Mouse (Mus musculus): ENCODE measurements around the gene Arhgap9. TPM values are rescaled to one million over a fixed set of nuclear protein-coding genes. Genes with fewer than 3 reads are reported as not detected.
A peak's percentile ranks its signal among the peaks of the same experiment; 100 is the strongest.

The Arhgap9 gene
- polyA plus RNA-seq, 1 experiment = 10.0 TPM

DNA sequence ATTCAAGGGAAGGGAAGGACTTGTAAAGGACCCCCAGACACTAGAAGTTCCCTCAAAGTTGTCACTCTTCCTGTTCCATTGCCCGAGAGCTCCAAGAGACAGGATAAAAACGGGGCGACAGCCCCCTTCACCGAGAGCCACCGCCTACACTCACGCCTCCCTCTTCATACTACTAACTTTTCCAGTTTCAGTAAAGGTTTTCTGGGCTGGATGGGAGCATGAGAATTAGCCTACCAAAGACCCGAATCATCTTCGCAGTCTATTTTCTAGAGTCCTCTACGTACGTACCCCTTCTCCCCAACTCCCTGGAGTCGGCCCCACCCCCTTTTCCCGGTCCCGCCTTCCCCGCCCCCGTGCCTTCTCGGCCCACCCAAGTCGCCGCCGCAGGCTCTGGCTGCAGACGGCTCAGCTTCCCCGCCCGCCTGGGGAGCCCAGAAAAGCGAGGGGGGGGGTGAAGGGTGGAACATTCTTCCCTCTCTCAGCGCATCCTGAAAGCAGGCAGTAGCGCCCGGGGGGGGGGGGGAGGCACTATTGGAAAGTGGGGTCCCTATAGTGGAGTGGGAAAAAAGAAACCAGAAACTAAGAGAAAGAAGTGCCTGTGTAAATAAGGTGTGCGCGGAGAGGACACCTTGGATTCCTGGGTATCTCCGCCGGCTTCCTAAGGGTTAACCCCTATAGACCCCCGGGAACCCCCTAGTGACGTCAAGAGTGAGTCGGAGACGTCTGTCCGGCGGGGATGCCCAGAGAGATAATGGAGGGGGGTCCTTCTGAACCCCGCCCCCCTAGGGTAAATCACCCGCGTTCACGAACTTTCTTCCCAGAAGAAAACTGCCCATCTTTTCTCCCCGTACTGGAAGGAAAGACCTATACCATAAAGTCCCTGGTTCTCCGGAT is 18.2 kb downstream of the Arhgap9 start:
- DNase-seq (ENCODE audit: low read depth, low spot score) = no peak
- 1% methylated on average over 42 of the region's 42 CpGs for WGBS

DNA sequence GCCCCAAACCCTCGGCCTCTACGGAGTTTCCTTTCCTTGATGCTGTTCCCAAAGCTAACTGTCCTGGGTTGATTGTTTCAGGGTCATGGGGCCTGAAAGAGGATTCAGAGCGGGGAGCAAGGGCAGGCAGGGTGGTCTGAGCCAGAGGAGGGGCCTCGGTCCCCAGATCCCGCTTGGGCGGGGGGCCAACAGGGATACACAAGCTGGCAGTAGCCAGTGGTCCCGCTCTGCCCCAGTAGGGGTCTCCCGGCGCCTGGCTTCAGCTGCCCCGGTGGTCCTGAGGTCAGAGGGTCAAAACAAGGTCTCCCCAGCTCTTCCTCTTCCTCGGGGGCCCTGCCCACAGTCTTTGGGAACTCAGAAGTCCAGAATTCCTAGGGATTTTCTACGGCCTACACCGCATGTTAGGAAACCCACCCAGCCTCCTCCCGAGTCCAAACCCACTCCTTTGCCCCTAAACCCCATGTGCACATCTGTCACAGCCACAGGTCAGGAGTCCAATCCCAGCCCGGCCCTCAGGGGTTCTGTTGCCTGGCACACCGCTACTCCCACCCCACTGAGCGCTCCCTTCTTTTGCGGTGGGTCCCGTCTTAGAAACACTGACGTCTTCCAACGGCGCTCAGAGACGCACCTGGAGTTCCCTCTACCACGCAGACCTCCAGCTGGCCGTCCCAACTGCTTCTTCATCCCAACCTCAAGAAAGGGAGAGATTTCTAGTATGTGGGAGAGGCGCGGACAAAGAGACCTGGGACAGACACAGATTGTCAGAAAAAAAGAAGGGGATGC is 19.0 kb downstream of the Arhgap9 start:
- 3% methylated on average over 27 of the region's 27 CpGs for WGBS
- no peak for DNase-seq (ENCODE audit: low read depth, low spot score)

DNA sequence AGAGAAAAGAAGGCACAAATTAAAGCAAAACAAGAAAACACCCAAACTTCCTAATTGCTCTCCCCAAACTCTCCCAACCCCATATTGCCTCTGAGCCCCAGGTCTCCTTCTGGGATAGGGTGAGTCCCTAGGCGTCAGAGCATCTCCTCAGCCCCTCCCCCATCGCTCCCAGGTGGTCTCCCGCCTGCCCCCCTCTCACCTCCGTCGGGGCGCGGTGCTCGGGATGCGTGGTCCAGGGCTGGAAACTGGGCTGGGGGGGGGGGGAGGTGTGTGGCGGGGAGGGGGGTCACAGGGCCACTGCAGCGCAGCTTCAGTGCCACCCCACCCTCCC is 19.6 kb downstream of the Arhgap9 start:
- WGBS = 2% methylated on average over 9 of the region's 11 CpGs

DNA sequence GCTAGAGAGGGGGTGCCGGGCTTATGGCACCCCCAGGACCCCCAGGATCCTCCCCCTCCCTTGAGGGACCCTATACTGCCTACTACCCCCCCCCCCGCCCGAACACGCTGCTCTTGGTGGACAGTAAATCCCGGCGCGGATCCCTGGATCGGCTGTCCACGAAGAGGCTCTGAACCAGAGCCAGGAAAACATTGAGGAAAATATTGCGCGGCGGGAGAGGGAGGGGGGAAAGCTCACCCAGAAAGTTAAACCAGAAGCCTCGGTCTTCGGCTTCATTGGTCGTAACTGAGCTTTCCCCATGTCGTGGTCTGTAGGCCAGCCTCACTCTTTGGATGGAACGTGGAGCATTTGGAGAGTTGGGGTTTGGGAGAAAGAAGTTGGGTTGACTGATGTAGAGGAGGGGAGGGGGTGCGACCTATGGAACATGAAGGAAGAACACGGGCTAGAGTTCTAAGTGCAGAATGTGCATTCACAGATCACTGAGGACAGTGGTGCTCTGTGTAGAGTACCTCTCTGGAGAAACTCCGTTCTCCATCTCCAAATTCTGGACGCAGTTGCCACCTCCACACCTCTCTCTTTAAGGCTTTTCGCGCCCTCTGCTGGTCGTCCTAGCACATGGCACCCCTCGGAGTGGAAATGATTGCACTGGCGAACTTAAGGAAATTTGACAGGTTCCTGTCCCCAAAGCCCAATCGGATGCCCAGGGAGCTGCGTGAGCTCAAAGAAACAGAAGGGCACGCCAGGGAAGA is 20.3 kb downstream of the Arhgap9 start, which contains the start of gene Gli1:
TSS of gene Gli1 (minus strand) at position 84 of the 749 bp plus-strand sequence.
- DNase-seq (ENCODE audit: low read depth, low spot score) = peak; percentile 70
- under 1% methylated on average over 29 of the region's 29 CpGs for WGBS

More for the DNA sequence above, 19.6 kb downstream of the Arhgap9 start:
- no peak for DNase-seq (ENCODE audit: low read depth, low spot score)

- WGBS = 70% methylated on average over 3 of the region's 3 CpGs
- no peak for DNase-seq (ENCODE audit: low read depth, low spot score)
Measured at GRCm38 (mm10) chr10:127343029-127343428, 21.3 kb downstream of the Arhgap9 start.

- no peak for DNase-seq (ENCODE audit: low read depth, low spot score)
- WGBS = 88% methylated on average over 3 of the region's 3 CpGs
Measured at GRCm38 (mm10) chr10:127346173-127346572, 24.4 kb downstream of the Arhgap9 start.

DNA sequence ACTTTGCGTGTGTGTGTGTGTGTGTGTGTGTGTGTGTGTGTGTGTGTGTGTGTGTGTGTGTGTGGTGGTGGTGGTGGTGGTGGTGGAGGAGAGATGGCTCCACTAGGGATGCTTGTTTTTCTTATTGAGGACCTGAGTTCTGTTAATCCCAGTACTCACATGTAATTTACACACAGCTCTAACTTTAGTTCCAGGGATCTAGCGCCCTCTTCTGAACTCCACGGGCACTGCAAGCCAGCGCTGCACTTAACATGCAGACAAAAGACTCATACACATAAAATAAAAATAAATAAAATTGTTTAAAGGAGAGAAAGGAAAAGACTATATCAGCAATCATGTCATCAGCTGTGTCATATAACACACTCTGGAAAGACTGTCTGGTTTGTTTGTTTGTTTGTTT is 27.2 kb downstream of the Arhgap9 start:
- 73% methylated on average over 4 of the region's 4 CpGs for WGBS
- DNase-seq (ENCODE audit: low read depth, low spot score) = no peak

GRCm38 (mm10) chr10:127349810-127350209 is 28.0 kb downstream of the Arhgap9 start:
- 66% methylated on average over 8 of the region's 8 CpGs for WGBS

DNA sequence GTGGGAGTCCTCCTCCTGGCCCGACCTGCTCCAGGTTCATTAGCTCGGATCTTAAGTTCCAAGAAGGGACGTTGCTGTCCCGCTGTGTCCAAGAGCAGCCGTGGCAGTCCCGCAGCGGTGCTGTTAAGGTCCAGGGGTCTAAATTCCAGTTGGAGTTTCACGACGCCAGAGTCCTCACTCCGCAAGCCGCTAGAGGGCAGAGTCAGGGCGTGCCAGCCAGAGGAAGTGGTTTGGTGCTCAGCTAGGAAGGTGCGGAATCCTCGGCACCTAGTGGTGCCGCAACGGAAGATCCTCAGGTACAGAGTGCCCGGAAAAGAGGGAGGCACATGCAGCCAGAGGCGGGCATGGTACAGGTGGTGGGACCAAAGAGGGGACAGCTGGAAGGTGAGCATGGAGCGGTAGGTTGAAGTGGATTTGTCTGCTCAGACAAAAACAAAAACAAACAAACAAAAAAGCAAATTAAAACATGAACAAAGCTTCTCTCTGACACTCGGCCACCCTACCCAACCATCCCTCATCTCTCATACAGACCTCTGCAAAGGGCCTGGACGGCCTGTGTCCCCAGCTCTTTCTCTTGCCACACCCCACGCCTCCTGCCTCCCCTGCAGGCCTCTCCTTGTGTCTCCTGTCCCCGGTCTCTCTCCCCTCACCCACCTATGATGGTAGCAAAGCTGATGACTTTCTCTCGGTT is 29.0 kb downstream of the Arhgap9 start:
- peak; percentile 24 for DNase-seq (ENCODE audit: low read depth, low spot score)

More at GRCm38 (mm10) chr10:127349810-127350209, 28.0 kb downstream of the Arhgap9 start:
- no peak for DNase-seq (ENCODE audit: low read depth, low spot score)

DNA sequence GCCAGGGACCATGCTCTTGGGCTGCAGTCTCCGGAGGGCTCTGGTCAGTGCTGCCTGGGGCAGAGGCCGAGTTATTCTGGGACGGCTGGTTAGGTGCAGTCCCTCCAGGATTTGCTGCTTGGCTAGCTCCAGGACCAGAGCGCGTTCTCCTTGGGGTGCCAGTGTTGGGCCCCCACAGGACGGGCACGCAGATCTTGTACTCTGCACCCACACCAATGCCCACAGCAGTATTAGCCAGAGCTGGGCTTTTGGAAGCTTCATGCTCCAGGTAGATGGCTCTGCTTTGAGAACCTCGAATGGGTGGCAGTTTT is 29.5 kb downstream of the Arhgap9 start:
- WGBS = 83% methylated on average over 8 of the region's 8 CpGs
- DNase-seq (ENCODE audit: low read depth, low spot score) = no peak

More for the DNA sequence above, 29.0 kb downstream of the Arhgap9 start:
- 12% methylated on average over 24 of the region's 24 CpGs for WGBS

- no peak for DNase-seq (ENCODE audit: low read depth, low spot score)
- WGBS = 56% methylated on average over 8 of the region's 8 CpGs
Measured at GRCm38 (mm10) chr10:127351719-127352118, 30.0 kb downstream of the Arhgap9 start.

GRCm38 (mm10) chr10:127352187-127352586 is 30.4 kb downstream of the Arhgap9 start:
- WGBS = 42% methylated on average over 9 of the region's 9 CpGs
- no peak for DNase-seq (ENCODE audit: low read depth, low spot score)

DNA sequence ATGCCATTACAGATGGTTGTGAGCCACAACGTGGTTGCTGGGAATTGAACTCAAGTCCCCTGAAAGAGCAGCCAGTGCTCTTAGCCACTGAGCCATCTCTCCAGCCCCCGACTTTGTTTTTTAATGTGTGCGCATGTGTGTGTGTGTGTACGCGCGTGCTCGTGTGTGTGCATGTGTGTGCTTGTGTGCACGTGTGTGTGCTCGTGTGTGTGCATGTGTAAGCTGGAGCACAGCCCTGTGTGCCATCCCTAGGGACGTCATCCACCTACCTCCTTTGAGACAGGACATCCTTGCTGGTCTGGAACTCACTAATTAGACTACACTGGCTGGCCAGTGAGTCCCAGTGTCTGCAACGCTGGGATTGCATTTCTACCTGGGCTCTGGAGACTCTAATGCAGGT is 31.0 kb downstream of the Arhgap9 start:
- WGBS = 86% methylated on average over 11 of the region's 11 CpGs
- no peak for DNase-seq (ENCODE audit: low read depth, low spot score)

DNA sequence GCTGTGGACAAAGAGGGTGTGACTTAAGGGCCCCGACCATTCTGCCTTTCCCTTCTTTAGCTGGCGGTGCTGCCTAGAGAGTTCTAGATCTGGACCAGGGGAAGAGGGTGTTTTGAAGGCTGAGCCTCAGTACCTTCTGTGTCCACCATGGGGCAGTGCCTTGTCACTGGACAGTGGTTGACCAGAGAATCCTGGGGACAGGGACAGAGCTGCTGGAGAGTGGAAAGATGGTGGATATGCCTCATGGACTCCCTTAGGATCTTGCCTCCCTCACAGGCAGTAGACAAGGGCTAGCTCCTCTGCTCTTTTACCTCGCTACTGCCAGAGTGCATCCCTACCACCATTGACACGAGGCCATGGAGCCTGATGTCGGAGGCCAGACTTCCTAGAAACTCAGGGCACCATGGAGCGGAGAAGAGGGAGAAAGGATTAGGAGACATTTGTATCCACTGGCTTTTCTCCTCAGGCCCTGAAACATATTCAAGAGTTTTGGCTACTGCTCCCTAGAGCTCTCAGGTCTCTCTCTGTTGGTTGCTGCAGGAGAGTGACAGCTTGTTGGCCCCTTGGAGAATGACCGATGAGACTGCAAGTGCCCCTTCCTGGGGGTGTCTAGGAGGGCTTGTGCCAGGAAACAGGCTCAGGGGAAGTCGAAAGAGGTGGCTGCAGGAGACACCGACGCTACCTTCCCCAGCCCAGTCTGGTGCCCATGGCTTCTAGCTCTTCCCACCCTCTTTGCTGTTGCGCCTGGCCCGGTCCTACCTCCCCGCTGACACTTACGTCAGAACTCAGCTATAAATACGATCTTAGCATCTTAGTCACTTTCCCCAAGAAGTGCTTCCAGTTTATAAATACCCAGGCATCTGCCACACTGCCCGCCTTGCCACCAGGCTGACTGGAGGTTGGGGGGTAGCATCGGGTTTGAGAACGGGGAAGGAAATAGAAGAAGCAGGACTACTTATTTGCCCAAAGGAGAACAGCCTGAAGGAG is 32.4 kb downstream of the Arhgap9 start, which contains the start of gene Inhbe:
TSS of gene Inhbe (minus strand) at position 503 of the 987 bp plus-strand sequence.
- DNase-seq (ENCODE audit: low read depth, low spot score) = no peak
- WGBS = 72% methylated on average over 18 of the region's 18 CpGs

DNA sequence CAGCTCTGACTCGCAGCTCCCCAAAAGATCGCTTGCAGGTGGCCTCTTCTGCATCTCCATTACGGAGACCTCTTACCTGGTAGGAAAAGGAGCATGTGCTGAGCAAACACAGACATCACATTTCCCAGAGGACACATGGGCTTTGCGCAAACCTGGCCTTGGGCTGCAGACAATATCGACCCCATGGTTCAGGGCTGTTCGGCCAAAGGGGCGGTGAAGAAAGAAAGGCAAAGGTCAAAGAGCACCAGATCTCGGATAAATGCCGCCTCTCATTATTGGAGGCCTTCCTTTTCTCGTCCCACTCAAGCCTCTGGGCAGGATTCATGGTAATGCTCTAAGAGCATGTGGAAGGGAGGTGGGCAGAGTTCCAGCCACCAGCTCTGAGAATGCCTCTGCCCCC is 33.6 kb downstream of the Arhgap9 start:
- 52% methylated on average over 10 of the region's 10 CpGs for WGBS
- no peak for DNase-seq (ENCODE audit: low read depth, low spot score)

- WGBS = 76% methylated on average over 3 of the region's 3 CpGs
- no peak for DNase-seq (ENCODE audit: low read depth, low spot score)
Measured at GRCm38 (mm10) chr10:127360714-127361113, 39.0 kb downstream of the Arhgap9 start.

DNA sequence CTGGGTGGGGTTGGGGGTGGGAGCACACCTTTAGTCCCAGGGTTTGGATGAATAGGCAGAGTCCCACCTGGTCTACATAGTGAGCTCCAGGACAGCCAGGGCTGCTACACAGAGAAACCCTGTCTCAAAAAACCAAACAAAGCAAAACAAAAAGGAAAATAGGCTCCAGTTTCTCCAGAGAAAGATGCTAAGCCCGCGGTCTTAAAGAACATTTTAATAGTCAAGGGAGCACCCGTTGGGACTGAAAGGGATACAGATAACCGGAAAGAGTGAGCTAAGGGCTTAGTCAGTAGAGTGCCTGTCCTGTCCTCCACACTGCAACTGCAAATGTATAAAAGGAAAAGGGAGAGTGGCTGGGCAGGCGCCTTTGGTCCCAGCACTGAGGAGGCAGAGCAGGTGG is 45.4 kb downstream of the Arhgap9 start:
- DNase-seq (ENCODE audit: low read depth, low spot score) = no peak
- 84% methylated on average over 5 of the region's 5 CpGs for WGBS

GRCm38 (mm10) chr10:127368273-127368672 is 46.5 kb downstream of the Arhgap9 start:
- DNase-seq (ENCODE audit: low read depth, low spot score) = no peak
- 41% methylated on average over 2 of the region's 2 CpGs for WGBS

All from large intestine, adult 2 months (tissue).